Comparison of ENCODE assay signal across 22 mouse cellular contexts in genomic region chr13:56815471-56815870, GRCm38 (mm10).
A peak's percentile ranks its signal among the peaks of the same experiment; 100 is the strongest.
DNase-seq lines count a peak whose midpoint lies in the region; ATAC-seq lines count a peak whose summit lies in the region.
"Had no signal": no experiment of that assay in that cellular context is flagged by ENCODE, and none has a peak within 500 bp of the region (broad histone marks: within the 10 kb centered on the region; RNA-seq: fewer than 3 reads in every experiment).

No protein-coding gene starts in this region.

- DNase-seq in MN1 (ENCODE audit: low spot score), result peak; percentile 72
- DNase-seq in cerebellum, adult 11 months, result peak; percentile 7
- DNase-seq in cerebellum, adult 8-10 months, result peak; percentile 31
- peak; percentile 35 to 40 for DNase-seq in cerebellum, postnatal 14 days
- DNase-seq in urinary bladder, adult 18-20 months (ENCODE audit: low spot score in 2 of 2), result no peak
- DNase-seq: adrenal gland, adult 2 months; adrenal gland, postnatal 25 days; embryo, embryonic 11 days; forebrain, postnatal 0 days; gastrocnemius, adult 2 months; gastrocnemius, postnatal 36 days; heart, adult 11 months; heart, postnatal 4 days; kidney, adult 18-20 months had no signal

- no peak overlapping the region for H3K4me2 ChIP-seq in intestine, embryonic 16.5 days (ENCODE audit: low read depth, low read length)
- H3K4me2 ChIP-seq in midbrain, embryonic 16.5 days (ENCODE audit: low read length), result no peak overlapping the region
- H3K4me2 ChIP-seq in hindbrain, embryonic 12.5 days (replicated peaks), result no peak overlapping the region
- H3K4me2 ChIP-seq: embryonic facial prominence, embryonic 12.5 days; forebrain, embryonic 12.5 days; heart, embryonic 13.5 days; hindbrain, embryonic 13.5 days had no signal

- no peaks in the 10 kb centered on the region for H3K36me3 ChIP-seq in intestine, embryonic 16.5 days (ENCODE audit: control insufficient read depth, insufficient read depth, low read length)
- no peaks in the 10 kb centered on the region for H3K36me3 ChIP-seq in midbrain, embryonic 16.5 days (ENCODE audit: control insufficient read depth, insufficient read depth, low read length)
- H3K36me3 ChIP-seq in hindbrain, embryonic 12.5 days, result no peaks in the 10 kb centered on the region
- H3K36me3 ChIP-seq: embryonic facial prominence, embryonic 12.5 days; forebrain, embryonic 12.5 days; heart, embryonic 13.5 days; hindbrain, embryonic 13.5 days had no signal

- no peak overlapping the region for H3K4me3 ChIP-seq in intestine, embryonic 16.5 days (ENCODE audit: low read length)
- H3K4me3 ChIP-seq in midbrain, embryonic 16.5 days (ENCODE audit: low read depth, low read length), result no peak overlapping the region
- no peak overlapping the region for H3K4me3 ChIP-seq in hindbrain, embryonic 12.5 days
- H3K4me3 ChIP-seq: embryonic facial prominence, embryonic 12.5 days; forebrain, embryonic 12.5 days; gastrocnemius, adult 2 months; heart, embryonic 13.5 days; hindbrain, embryonic 13.5 days had no signal

- no peak overlapping the region for H3K9ac ChIP-seq in intestine, embryonic 16.5 days (ENCODE audit: low read depth, low read length)
- no peak overlapping the region for H3K9ac ChIP-seq in midbrain, embryonic 16.5 days (ENCODE audit: low read depth, low read length)
- no peak overlapping the region for H3K9ac ChIP-seq in hindbrain, embryonic 12.5 days
- H3K9ac ChIP-seq: embryonic facial prominence, embryonic 12.5 days; forebrain, embryonic 12.5 days; forebrain, postnatal 0 days; heart, embryonic 13.5 days; hindbrain, embryonic 13.5 days had no signal

- no peaks in the 10 kb centered on the region for H3K27me3 ChIP-seq in intestine, embryonic 16.5 days (replicated peaks; ENCODE audit: control insufficient read depth, insufficient read depth, low read length)
- H3K27me3 ChIP-seq in midbrain, embryonic 16.5 days (ENCODE audit: control insufficient read depth, insufficient read depth, low read depth, low read length), result no peaks in the 10 kb centered on the region
- H3K27me3 ChIP-seq in hindbrain, embryonic 12.5 days, result no peaks in the 10 kb centered on the region
- H3K27me3 ChIP-seq: embryonic facial prominence, embryonic 12.5 days; forebrain, embryonic 12.5 days; hindbrain, embryonic 13.5 days had no signal

- no peak for ATAC-seq in intestine, embryonic 16.5 days
- ATAC-seq in midbrain, embryonic 16.5 days, result no peak
- ATAC-seq in hindbrain, embryonic 12.5 days (ENCODE audit: low FRiP score), result no peak
- ATAC-seq: forebrain, postnatal 0 days; hindbrain, postnatal 0 days had no signal

- H3K4me1 ChIP-seq in intestine, embryonic 16.5 days (ENCODE audit: control insufficient read depth, insufficient read depth, low read length), result no peaks in the 10 kb centered on the region
- no peaks in the 10 kb centered on the region for H3K4me1 ChIP-seq in midbrain, embryonic 16.5 days (ENCODE audit: control insufficient read depth, insufficient read depth, low read length)
- no peaks in the 10 kb centered on the region for H3K4me1 ChIP-seq in hindbrain, embryonic 12.5 days
- H3K4me1 ChIP-seq: embryonic facial prominence, embryonic 12.5 days; forebrain, embryonic 12.5 days; heart, embryonic 13.5 days; hindbrain, embryonic 13.5 days had no signal

- no peak overlapping the region for H3K27ac ChIP-seq in intestine, embryonic 16.5 days (ENCODE audit: low read length)
- no peak overlapping the region for H3K27ac ChIP-seq in midbrain, embryonic 16.5 days (ENCODE audit: low read length)
- no peak overlapping the region for H3K27ac ChIP-seq in hindbrain, embryonic 12.5 days
- H3K27ac ChIP-seq: embryonic facial prominence, embryonic 12.5 days; forebrain, embryonic 12.5 days; gastrocnemius, adult 2 months; heart, embryonic 13.5 days; hindbrain, embryonic 13.5 days; hindbrain, postnatal 0 days had no signal

- WGBS in intestine, embryonic 16.5 days, result 86% methylated on average over 12 of the region's 12 CpGs
- 87% methylated on average over 12 of the region's 12 CpGs for WGBS in midbrain, embryonic 16.5 days
- 88% methylated on average over 12 of the region's 12 CpGs for WGBS in hindbrain, embryonic 12.5 days

- no peaks in the 10 kb centered on the region for H3K9me3 ChIP-seq in intestine, embryonic 16.5 days (ENCODE audit: control insufficient read depth, low read length)
- H3K9me3 ChIP-seq in midbrain, embryonic 16.5 days (replicated peaks; ENCODE audit: control insufficient read depth, low read length, poor library complexity, severe bottlenecking), result no peaks in the 10 kb centered on the region
- no peaks in the 10 kb centered on the region for H3K9me3 ChIP-seq in hindbrain, embryonic 12.5 days (replicated peaks)
- H3K9me3 ChIP-seq: embryonic facial prominence, embryonic 12.5 days; forebrain, embryonic 12.5 days; hindbrain, embryonic 13.5 days had no signal

Comparison
In these comparisons a context has a peak if more than half of its experiments do, and no peak if none do; other contexts are left out.
1. DNase-seq: peak in MN1 (single experiment), cerebellum, adult 11 months (single experiment), cerebellum, adult 8-10 months (single experiment) and cerebellum, postnatal 14 days (2 of 2); none in urinary bladder, adult 18-20 months (0 of 2).